9 mouse cellular contexts compared by ENCODE assay signal in the genomic region with DNA sequence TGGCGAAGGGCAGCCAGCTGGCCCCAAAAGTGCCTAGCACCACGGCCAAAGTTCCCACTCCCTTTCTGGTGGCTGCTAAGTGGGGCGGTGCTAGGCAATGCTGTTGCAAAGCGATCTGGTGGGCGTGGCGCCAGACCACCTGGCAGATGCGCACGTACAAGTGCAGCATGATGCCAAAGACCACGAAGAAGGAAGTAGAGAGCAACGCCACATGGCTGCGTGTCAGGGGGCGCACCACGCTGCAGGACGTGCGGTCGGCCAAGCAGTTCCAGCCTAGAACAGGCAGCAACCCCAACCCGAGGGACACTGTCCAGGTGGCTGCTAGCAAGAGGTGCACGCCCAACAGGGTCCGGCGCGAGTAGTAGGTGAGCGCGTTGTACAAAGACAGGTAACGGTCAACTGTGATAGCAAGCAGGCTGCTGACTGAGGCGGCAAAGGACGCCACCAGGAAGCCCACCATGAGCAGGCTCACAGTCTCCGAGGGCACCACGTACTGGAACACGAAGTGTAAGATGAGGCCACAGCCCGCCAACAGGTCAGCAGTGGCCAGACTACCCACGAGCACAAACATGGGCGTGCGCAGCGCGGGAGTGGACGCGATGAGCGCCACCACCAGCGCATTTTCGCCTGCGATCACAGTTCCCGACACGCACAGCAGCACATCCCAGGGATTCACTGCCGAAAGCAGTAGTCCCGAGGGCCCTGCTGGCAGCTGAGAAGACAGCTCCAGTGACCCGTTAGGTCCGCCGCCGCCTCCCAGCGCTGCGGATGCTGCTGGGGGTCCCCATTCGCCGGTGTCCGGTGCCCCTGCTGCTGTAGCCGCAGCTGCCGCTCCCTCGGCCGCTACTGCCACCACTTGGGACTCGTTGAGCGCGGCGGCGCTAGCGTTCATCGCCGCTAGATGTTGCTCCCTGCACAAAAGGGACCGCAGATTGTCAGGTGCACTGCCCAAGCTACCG. TPM values are rescaled to one million over a fixed set of nuclear protein-coding genes. Genes with fewer than 3 reads are reported as not detected.
A peak's percentile ranks its signal among the peaks of the same experiment; 100 is the strongest.
DNase-seq lines count a peak whose midpoint lies in the region; ATAC-seq lines count a peak whose summit lies in the region.
"Had no signal": no experiment of that assay in that cellular context is flagged by ENCODE, and none has a peak within 500 bp of the region (broad histone marks: within the 10 kb centered on the region; RNA-seq: fewer than 3 reads in every experiment).

No protein-coding gene starts in this region.

- H3K4me3 ChIP-seq in hindbrain, embryonic 10.5 days: peak overlapping the region; percentile 58
- no peak overlapping the region for H3K4me3 ChIP-seq in limb, embryonic 11.5 days (ENCODE audit: low read depth, low read length)

- H3K9me3 ChIP-seq in hindbrain, embryonic 10.5 days: no peaks in the 10 kb centered on the region
- no peaks in the 10 kb centered on the region for H3K9me3 ChIP-seq in limb, embryonic 11.5 days (ENCODE audit: control insufficient read depth, low read length)

- peaks cover 46% of the 10 kb centered on the region for H3K27me3 ChIP-seq in hindbrain, embryonic 10.5 days (ENCODE audit: insufficient read depth, poor library complexity, severe bottlenecking)
- H3K27me3 ChIP-seq in limb, embryonic 11.5 days (ENCODE audit: control insufficient read depth, insufficient read depth, low read length): peaks cover 24% of the 10 kb centered on the region

- H3K36me3 ChIP-seq in hindbrain, embryonic 10.5 days: no peaks in the 10 kb centered on the region
- H3K36me3 ChIP-seq in limb, embryonic 11.5 days (ENCODE audit: control insufficient read depth, insufficient read depth, low read length): no peaks in the 10 kb centered on the region

- H3K4me1 ChIP-seq in hindbrain, embryonic 10.5 days (replicated peaks): peaks cover 24% of the 10 kb centered on the region
- peaks cover 6% of the 10 kb centered on the region for H3K4me1 ChIP-seq in limb, embryonic 11.5 days (ENCODE audit: control insufficient read depth, insufficient read depth, low read length)

- no peak overlapping the region for H3K27ac ChIP-seq in hindbrain, embryonic 10.5 days
- no peak overlapping the region for H3K27ac ChIP-seq in limb, embryonic 11.5 days (replicated peaks; ENCODE audit: low read depth, low read length)

- no peak overlapping the region for H3K9ac ChIP-seq in limb, embryonic 11.5 days (ENCODE audit: low read length)

- peak; percentile 4 to 17 for DNase-seq in kidney, postnatal 4 days
- DNase-seq in kidney, adult 9 months: no peak
- peak; percentile 66 to 70 for DNase-seq in cerebellum, postnatal 25 days
- DNase-seq in hindbrain, embryonic 10.5 days (ENCODE audit: low spot score): peak; percentile 44
- peak; percentile 21 for DNase-seq in limb, embryonic 11.5 days (ENCODE audit: low spot score)
- DNase-seq in right cerebral cortex, postnatal 36 days (ENCODE audit: low spot score in 2 of 2): peak; percentile 36 to 50
- DNase-seq in c-Kit-positive CD71-positive TER-119-positive erythroid progenitor cells, embryonic 14.5 days (ENCODE audit: low spot score): no peak
- no peak for DNase-seq in lung, postnatal 25 days (ENCODE audit: low spot score)

- peak overlapping the region; percentile 17; the same call in 1 of the 2 replicates for H3K4me2 ChIP-seq in limb, embryonic 11.5 days (ENCODE audit: low read depth, severe bottlenecking)

- no peak for ATAC-seq in limb, embryonic 11.5 days (ENCODE audit: insufficient number of reproducible peaks, low FRiP score, low TSS enrichment, low read depth)

- 3% methylated on average over 68 of the region's 68 CpGs for WGBS in hindbrain, embryonic 10.5 days
- 3% methylated on average over 68 of the region's 68 CpGs for WGBS in limb, embryonic 11.5 days

RNA-seq across cellular contexts. Expression of a gene that starts 1.1 kb away (rescaled TPM):
- polyA plus RNA-seq in hindbrain, embryonic 10.5 days (2016; fragmentation: Nextera tagmentation; extraction: Ambion mirVana): not detected in 2 replicates
- not detected in 2 replicates for polyA plus RNA-seq in limb, embryonic 11.5 days (2014; fragmentation: Nextera tagmentation; extraction: Ambion mirVana)
- polyA plus RNA-seq: spleen, adult 2 months had no signal

Comparison
In these comparisons a context has a peak if more than half of its experiments do, and no peak if none do; other contexts are left out.
1. DNase-seq: peak in kidney, postnatal 4 days (2 of 2), cerebellum, postnatal 25 days (2 of 2), hindbrain, embryonic 10.5 days (single experiment), limb, embryonic 11.5 days (single experiment) and right cerebral cortex, postnatal 36 days (2 of 2); none in kidney, adult 9 months (single experiment), c-Kit-positive CD71-positive TER-119-positive erythroid progenitor cells, embryonic 14.5 days (single experiment) and lung, postnatal 25 days (single experiment).